Mouse (Mus musculus) stomach, postnatal 0 days (tissue): ENCODE results near the gene Galnt10. TPM values are rescaled to one million over a fixed set of nuclear protein-coding genes. Genes with fewer than 3 reads are reported as not detected.

ENCODE experiments used
- ATAC-seq: fragments of 200-750 bp; cut with Nextera tagmentation; 2 replicates; pipeline ENCODE4 v1.8.0; 2017; ENCODE audit not compliant: low FRiP score, low TSS enrichment
- DNase-seq: peaks from one replicate; pipeline ENCODE4 v3.0.0-alpha.2; 2016; ENCODE audit warnings: low spot score
- H3K27ac ChIP-seq: fragments of 300-500 bp; sonication (generic); replicated peaks from 2 replicates; pipeline ENCODE4 v1.5.1; 2014; ENCODE audit warnings: mild to moderate bottlenecking, control low read depth
- H3K27me3 ChIP-seq: fragments of 300-500 bp; sonication (generic); 2 replicates; pipeline ENCODE4 v1.6.1; 2014; ENCODE audit warnings: low read length; ENCODE audit not compliant: control insufficient read depth, insufficient read depth
- H3K36me3 ChIP-seq: fragments of 300-500 bp; sonication (generic); 2 replicates; pipeline ENCODE4 v1.6.1; 2014; ENCODE audit warnings: low read length, mixed read lengths; ENCODE audit not compliant: control insufficient read depth, insufficient read depth
- H3K4me1 ChIP-seq: fragments of 300-500 bp; sonication (generic); replicated peaks from 2 replicates; pipeline ENCODE4 v1.6.1; 2014; ENCODE audit warnings: antibody characterized with exemption; ENCODE audit not compliant: control insufficient read depth, insufficient read depth
- H3K4me2 ChIP-seq: fragments of 300-500 bp; sonication (generic); replicated peaks from 2 replicates; pipeline ENCODE4 v1.6.1; 2014; ENCODE audit warnings: low read depth, mild to moderate bottlenecking, control low read depth, moderate library complexity
- H3K4me3 ChIP-seq: fragments of 300-500 bp; sonication (generic); 2 replicates; pipeline ENCODE4 v1.5.1; 2014; ENCODE audit warnings: low read depth, low read length, control low read depth
- H3K9ac ChIP-seq: fragments of 300-500 bp; sonication (generic); 2 replicates; pipeline ENCODE4 v1.6.1; 2014; ENCODE audit warnings: mild to moderate bottlenecking, low read length, control low read depth, mixed read lengths
- H3K9me3 ChIP-seq: fragments of 300-500 bp; sonication (generic); 2 replicates; pipeline ENCODE4 v1.6.1; 2016; ENCODE audit warnings: low read length; ENCODE audit not compliant: control insufficient read depth
- CTCF ChIP-seq: IDR thresholded peaks from 2 replicates; pipeline ENCODE4 v1.5.1; 2016; ENCODE audit warnings: antibody characterized with exemption, low read depth, mild to moderate bottlenecking, moderate library complexity
- EP300 ChIP-seq: optimal IDR thresholded peaks from 2 replicates; pipeline ENCODE3; 2016; ENCODE audit warnings: antibody characterized with exemption
- WGBS: fragments of 180-500 bp; shearing (Covaris S2); extraction: QIAGEN DNeasy Blood & Tissue Kit; methylation state at CpG from one replicate; pipeline ENCODE4 v1.1.7; 2014; 5-methylcytosine and 5-hydroxymethylcytosine counted together
- polyA plus RNA-seq: library from polyadenylated mRNA; unstranded; fragments of >200 nt; fragmentation: Nextera tagmentation; extraction: Ambion mirVana; gene quantifications from 2 replicates; pipeline ENCODE4 v1.2.1, GENCODE M21; 2015

The Galnt10 gene
- polyA plus RNA-seq, 1 experiment from 2014 or later: 8.8 TPM

DNA sequence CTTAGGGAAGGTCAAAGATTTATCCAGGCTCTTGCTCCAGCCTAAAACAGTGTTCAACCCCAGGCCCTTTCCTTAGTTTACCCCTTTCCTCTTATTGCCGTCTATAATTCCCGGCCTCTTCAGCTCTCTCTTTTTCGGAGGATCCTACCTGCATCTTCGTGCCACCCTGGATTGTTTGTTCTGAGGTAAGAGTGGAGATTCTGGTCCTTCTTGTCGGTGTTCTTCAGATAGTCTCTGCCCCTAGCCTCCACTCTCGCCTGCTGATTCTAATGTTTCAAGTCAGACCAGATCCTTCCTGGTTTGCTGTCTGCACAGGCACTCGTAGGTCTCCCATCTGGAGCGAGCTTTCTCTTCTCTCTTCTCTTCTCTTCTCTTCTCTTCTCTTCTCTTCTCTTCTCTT, 605 bp downstream of the Galnt10 start:
- Histone ChIP-seq H3K4me2 (peak overlapping the region; percentile 97), H3K9ac (peak overlapping the region; percentile 79), H3K4me3 (peak overlapping the region; percentile 73), H3K9me3 (no peaks in the 10 kb centered on the region), H3K36me3 (no peaks in the 10 kb centered on the region), H3K27ac (no peak overlapping the region; the same call in 1 of the 2 replicates), H3K4me1 (peaks cover 6% of the 10 kb centered on the region; the same call in 1 of the 2 replicates), H3K27me3 (no peaks in the 10 kb centered on the region)
- no peak for DNase-seq
- 16% methylated on average over 8 of the region's 8 CpGs for WGBS
- ATAC-seq: no peak
- no peak for TF ChIP-seq EP300
- no peak for TF ChIP-seq CTCF

DNA sequence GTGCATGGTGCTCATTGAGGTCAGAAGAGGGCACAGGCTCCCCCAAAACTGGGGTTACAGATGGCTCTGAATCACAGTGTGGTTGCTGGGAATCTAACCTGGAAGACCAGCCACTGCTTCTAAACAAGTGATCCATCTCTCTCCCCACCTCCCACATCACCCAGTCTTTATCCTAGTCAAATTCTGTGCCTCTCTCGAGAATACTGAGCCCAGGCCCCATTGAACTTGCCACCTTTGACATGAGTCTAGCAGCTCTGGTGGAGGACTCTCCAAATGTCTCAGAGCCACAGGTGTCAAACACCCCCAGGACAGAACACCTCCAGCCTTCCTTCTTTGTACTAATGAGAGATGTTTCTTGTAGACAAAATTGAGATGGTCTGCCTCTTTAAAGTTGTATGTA, 1.2 kb downstream of the Galnt10 start:
- Histone ChIP-seq H3K9me3 (no peaks in the 10 kb centered on the region), H3K4me3 (peak overlapping the region; percentile 73; the same call in 1 of the 2 replicates), H3K27ac (no peak overlapping the region), H3K4me2 (peak overlapping the region; percentile 97), H3K36me3 (no peaks in the 10 kb centered on the region), H3K9ac (no peak overlapping the region), H3K27me3 (no peaks in the 10 kb centered on the region), H3K4me1 (peaks cover 6% of the 10 kb centered on the region; the same call in 1 of the 2 replicates)
- ATAC-seq: no peak
- TF ChIP-seq EP300 (no peak), CTCF (no peak)
- no peak for DNase-seq
- WGBS: 25% methylated on average over 1 of the region's 1 CpGs

DNA sequence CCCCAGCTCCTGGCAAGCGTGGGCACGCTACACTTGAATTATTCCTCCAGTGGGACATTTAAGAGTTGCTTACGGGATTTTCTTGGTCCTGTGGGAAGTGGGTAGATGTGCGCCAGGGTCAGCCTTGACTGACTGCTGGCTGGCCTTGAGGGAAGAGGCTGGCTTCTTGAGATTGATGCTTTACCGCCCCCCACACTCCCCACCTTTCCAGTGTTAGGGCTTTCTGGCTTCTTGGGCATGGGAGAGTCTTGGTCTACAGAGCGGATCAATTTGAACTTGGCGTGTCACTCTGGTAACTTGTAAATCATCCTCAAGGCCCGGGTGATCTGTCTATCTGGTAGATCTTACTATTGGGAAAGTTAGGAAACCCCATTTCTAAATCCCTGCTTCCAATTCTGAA, 1.7 kb downstream of the Galnt10 start:
- TF ChIP-seq CTCF: no peak
- TF ChIP-seq EP300: no peak
- H3K27me3 ChIP-seq: no peaks in the 10 kb centered on the region
- H3K4me1 ChIP-seq: peaks cover 6% of the 10 kb centered on the region; the same call in 1 of the 2 replicates
- ATAC-seq (no peak), DNase-seq (no peak)
- no peak overlapping the region for H3K4me3 ChIP-seq
- no peaks in the 10 kb centered on the region for H3K36me3 ChIP-seq
- no peaks in the 10 kb centered on the region for H3K9me3 ChIP-seq
- no peak overlapping the region for H3K9ac ChIP-seq
- 0 out of 2 replicates have a peak overlapping the region, but pooled peaks have one; percentile 1 for H3K4me2 ChIP-seq
- WGBS: 77% methylated on average over 8 of the region's 8 CpGs
- H3K27ac ChIP-seq: no peak overlapping the region

DNA sequence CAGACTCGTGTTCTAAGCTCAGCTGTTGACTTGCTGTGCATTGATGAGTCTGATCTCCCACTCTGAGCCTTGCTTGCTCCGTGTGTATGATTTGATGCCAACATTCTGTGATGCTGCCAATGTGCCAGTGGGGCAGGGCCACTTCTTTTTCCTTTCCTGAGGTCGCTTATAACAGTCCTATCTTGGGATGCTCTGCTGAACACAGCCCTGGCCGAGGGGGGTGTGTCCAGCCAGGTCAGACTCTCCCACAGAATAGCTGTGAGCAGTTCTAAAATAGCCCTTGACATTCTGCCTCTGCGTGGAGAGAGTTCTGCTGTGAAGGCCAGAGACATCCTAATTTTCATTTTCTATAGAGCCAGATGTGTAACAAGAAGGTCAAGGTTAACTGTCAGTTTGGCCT, 2.2 kb downstream of the Galnt10 start:
- Histone ChIP-seq H3K36me3 (no peaks in the 10 kb centered on the region), H3K27ac (no peak overlapping the region), H3K9me3 (no peaks in the 10 kb centered on the region), H3K9ac (no peak overlapping the region), H3K4me1 (peaks cover 6% of the 10 kb centered on the region; the same call in 1 of the 2 replicates), H3K4me2 (no peak overlapping the region), H3K27me3 (no peaks in the 10 kb centered on the region), H3K4me3 (no peak overlapping the region)
- 71% methylated on average over 5 of the region's 5 CpGs for WGBS
- DNase-seq (no peak), ATAC-seq (no peak)
- TF ChIP-seq CTCF (no peak), EP300 (no peak)

DNA sequence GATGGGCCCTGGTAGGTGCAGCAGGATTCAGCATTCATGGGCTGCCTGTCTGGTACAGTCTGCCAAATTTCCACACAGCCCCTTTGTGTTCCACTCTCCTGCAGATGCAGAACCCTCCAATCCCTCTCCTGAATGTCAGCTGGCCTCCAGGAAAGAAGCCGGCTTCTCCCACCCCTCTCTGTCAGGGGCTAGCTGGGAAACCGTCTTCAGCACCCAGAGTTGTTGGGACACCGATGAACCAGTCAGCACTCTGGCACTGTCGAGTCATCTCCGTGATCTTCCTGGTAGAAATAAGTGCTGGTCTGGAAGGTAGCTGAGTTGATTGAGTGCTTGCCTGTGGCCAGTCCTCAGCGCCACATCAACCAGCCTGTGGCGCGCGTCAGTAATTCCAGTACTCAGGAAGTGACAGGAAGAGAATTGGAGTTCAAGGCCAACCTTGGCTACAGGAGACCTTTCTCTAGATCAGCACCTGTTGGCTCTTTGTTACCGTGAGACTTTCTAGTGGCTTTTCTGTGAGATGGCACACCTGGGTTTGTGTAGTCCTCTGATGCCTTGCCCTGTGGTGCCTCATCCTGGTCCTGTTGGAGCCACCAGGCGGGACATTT, 3.1 kb downstream of the Galnt10 start:
- H3K4me1 ChIP-seq: peaks cover 6% of the 10 kb centered on the region; the same call in 1 of the 2 replicates
- no peak overlapping the region for H3K27ac ChIP-seq
- no peaks in the 10 kb centered on the region for H3K36me3 ChIP-seq
- WGBS: 90% methylated on average over 11 of the region's 11 CpGs
- H3K27me3 ChIP-seq: no peaks in the 10 kb centered on the region
- ATAC-seq (no peak), DNase-seq (no peak)
- no peaks in the 10 kb centered on the region for H3K9me3 ChIP-seq
- no peak overlapping the region for H3K4me3 ChIP-seq
- no peak overlapping the region for H3K9ac ChIP-seq
- TF ChIP-seq EP300 (no peak), CTCF (no peak)
- H3K4me2 ChIP-seq: no peak overlapping the region

DNA sequence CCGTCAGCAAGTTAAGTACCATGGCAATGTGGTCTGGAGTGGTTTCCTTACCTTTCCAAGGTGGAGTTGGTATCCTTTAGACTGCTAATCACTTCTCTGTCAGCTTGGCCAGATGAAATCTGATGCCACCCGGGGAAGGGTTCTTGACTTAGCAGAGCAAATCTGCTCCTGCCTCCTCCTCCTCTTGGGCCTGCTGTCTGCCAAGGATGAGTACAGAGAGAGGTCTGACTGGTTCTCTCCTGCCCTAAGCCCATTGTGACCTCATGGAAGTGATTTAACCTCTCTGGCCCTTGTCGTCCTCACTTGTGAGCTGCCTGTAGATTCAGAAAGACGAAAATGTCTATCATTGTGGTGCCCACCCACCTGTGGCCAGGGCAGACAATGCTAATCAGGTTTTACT, 4.0 kb downstream of the Galnt10 start:
- 0 out of 2 replicates have a peak, but pooled peaks cover 2% of the 10 kb centered on the region for H3K4me1 ChIP-seq
- no peak for TF ChIP-seq CTCF
- TF ChIP-seq EP300: no peak
- DNase-seq: no peak
- H3K9ac ChIP-seq: no peak overlapping the region
- H3K4me3 ChIP-seq: no peak overlapping the region
- H3K9me3 ChIP-seq: no peaks in the 10 kb centered on the region
- no peak overlapping the region for H3K27ac ChIP-seq
- WGBS: 78% methylated on average over 4 of the region's 4 CpGs
- no peak for ATAC-seq
- H3K4me2 ChIP-seq: no peak overlapping the region
- no peaks in the 10 kb centered on the region for H3K27me3 ChIP-seq
- no peaks in the 10 kb centered on the region for H3K36me3 ChIP-seq
